Mouse (Mus musculus) limb, embryonic 14.5 days (tissue): ENCODE data around the gene Tm4sf19. TPM values are rescaled to one million over a fixed set of nuclear protein-coding genes. Genes with fewer than 3 reads are reported as not detected.

ENCODE experiments used
- ATAC-seq: fragments of 200-750 bp; cut with Nextera tagmentation; 2 replicates; pipeline ENCODE4 v1.8.0; 2017; ENCODE audit warnings: low read depth, moderate number of reproducible peaks, moderate TSS enrichment; ENCODE audit not compliant: low FRiP score
- DNase-seq: peaks from one replicate; pipeline ENCODE4 v3.0.0-alpha.2; 2015; ENCODE audit warnings: low spot score
- H3K27ac ChIP-seq: fragments of 300-500 bp; sonication (generic); replicated peaks from 2 replicates; pipeline ENCODE4 v1.5.1; 2014; ENCODE audit warnings: low read depth, mild to moderate bottlenecking, low read length, moderate library complexity, mixed read lengths
- H3K27me3 ChIP-seq: fragments of 300-500 bp; sonication (generic); 2 replicates; pipeline ENCODE4 v1.6.1; 2014; ENCODE audit warnings: low read length, mixed read lengths; ENCODE audit not compliant: control insufficient read depth, insufficient read depth
- H3K36me3 ChIP-seq: fragments of 300-500 bp; sonication (generic); 2 replicates; pipeline ENCODE4 v1.6.1; 2014; ENCODE audit warnings: mild to moderate bottlenecking, low read length, moderate library complexity, mixed read lengths; ENCODE audit not compliant: control insufficient read depth, insufficient read depth
- H3K4me1 ChIP-seq: fragments of 300-500 bp; sonication (generic); 2 replicates; pipeline ENCODE4 v1.6.1; 2014; ENCODE audit warnings: antibody characterized with exemption, low read length, mixed read lengths; ENCODE audit not compliant: control insufficient read depth, insufficient read depth
- H3K4me2 ChIP-seq: fragments of 300-500 bp; sonication (generic); replicated peaks from 2 replicates; pipeline ENCODE4 v1.6.1; 2014; ENCODE audit warnings: low read depth, mild to moderate bottlenecking, low read length, moderate library complexity; ENCODE audit not compliant: severe bottlenecking
- H3K4me3 ChIP-seq: fragments of 300-500 bp; sonication (generic); replicated peaks from 2 replicates; pipeline ENCODE4 v1.5.1; 2014; ENCODE audit warnings: low read length
- H3K9ac ChIP-seq: fragments of 300-500 bp; sonication (generic); 2 replicates; pipeline ENCODE4 v1.6.1; 2014; ENCODE audit warnings: mild to moderate bottlenecking, low read depth, low read length, moderate library complexity; ENCODE audit not compliant: severe bottlenecking
- H3K9me3 ChIP-seq: fragments of 300-500 bp; sonication (generic); 2 replicates; pipeline ENCODE4 v1.6.1; 2016; ENCODE audit warnings: low read length; ENCODE audit not compliant: control insufficient read depth
- POLR2A ChIP-seq: fragments of 200-500 bp; IDR thresholded peaks from 2 replicates; pipeline ENCODE4 v1.8.0; 2012; ENCODE audit warnings: inconsistent platforms, mild to moderate bottlenecking, moderate library complexity, borderline replicate concordance; ENCODE audit not compliant: insufficient read depth, insufficient read length; ENCODE audit errors: extremely low read depth
- WGBS: fragments of 180-500 bp; shearing (Covaris S2); extraction: QIAGEN DNeasy Blood & Tissue Kit; methylation state at CpG from one replicate; pipeline ENCODE4 v1.1.7; 2014; 5-methylcytosine and 5-hydroxymethylcytosine counted together
- polyA plus RNA-seq, 2 experiments: library from polyadenylated mRNA; depleted of rRNA in 1 of 2; stranded (reverse) in 1 of 2; unstranded in 1 of 2; fragments of >200 nt; fragmentation: Nextera tagmentation in 1 of 2; extraction: Ambion mirVana in 1 of 2; gene quantifications; 2 replicates each; pipeline versions ENCODE4 v1.2.1 to v1.2.3; 2012 to 2014

Tm4sf19 gene
- 0.10 and 0.24 TPM in 2 replicates for polyA plus RNA-seq (2012; rRNA removed)
- 0.15 TPM in 1 of 2 replicates, not detected in the other for polyA plus RNA-seq (2014; fragmentation: Nextera tagmentation; extraction: Ambion mirVana)

DNA sequence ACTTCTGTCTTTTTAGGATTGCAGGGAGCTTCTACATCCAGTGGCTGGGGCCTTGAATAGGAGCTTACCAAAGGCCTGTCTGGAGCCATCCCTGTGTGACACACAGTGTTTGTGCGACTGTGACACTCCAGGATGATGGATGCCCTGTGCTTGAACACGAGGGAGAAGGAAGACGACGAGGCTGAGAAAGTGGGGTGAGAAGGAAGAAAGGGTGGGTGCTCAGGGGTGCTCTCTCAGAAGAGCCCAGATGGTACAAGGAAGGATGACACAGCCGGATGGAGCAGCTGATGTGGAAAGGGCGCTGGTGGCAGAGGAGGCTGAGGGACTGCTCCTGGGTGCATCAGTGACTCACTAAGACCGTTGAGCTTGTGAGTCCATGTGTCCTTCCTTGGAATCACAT, at the start of gene Tm4sf19:
Gene Tm4sf19, plus strand, starts transcription at position 240 of the 400 bp plus-strand sequence.
- Histone ChIP-seq H3K4me1 (no peaks in the 10 kb centered on the region), H3K9me3 (no peaks in the 10 kb centered on the region), H3K4me3 (no peak within 1 kb of the TSS), H3K36me3 (no peaks in the 10 kb centered on the region), H3K27ac (no peak within 1 kb of the TSS), H3K27me3 (no peaks in the 10 kb centered on the region), H3K9ac (no peak within 1 kb of the TSS), H3K4me2 (no peak within 1 kb of the TSS)
- TF ChIP-seq POLR2A, result no peak
- DNase-seq (no peak), ATAC-seq (no peak)
- WGBS, result 78% methylated on average over 7 of the region's 7 CpGs

DNA sequence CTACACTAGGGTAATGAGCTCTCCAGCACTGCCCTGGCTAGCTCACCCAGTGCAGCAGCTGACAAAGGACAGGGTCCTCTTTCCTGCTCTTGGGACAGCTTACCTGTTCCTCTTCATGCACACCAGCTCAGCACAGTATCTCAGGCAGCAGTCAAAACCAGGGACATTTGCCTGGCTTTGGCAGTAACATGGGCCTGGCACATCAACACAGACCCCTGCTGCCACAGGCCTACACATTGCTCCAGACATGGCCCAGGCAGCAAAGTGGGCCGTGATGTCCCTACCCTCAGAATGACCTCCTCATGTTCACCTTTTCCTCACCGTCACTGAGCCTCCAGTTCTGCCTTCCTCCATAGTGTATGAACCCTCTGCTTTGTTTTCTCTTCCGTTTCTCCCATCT, 49.5 kb upstream of the Tm4sf19 start:
- no peak for TF ChIP-seq POLR2A

DNA sequence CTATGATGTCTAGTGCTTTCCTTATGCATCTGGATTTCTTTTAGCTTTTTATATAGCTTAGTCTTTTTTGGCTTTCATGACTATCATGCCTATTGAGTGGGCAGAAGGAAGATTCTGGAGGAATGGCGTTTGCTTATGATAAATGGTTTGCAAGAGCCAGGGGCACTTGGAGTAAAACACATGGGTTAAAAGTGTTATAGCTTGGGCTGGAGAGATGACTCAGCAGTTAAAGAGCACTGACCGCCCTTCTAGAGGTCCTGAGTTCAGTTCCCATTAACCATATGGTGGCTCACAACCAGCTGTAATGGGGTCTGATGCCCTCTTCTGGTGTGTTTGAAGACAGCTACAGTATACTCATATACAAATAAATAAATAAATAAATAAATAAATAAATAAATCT, 36.8 kb upstream of the Tm4sf19 start:
- H3K27ac ChIP-seq, result no peak overlapping the region
- WGBS, result 85% methylated on average over 2 of the region's 2 CpGs
- peaks cover 56% of the 10 kb centered on the region for H3K36me3 ChIP-seq

More for the DNA sequence above, 49.5 kb upstream of the Tm4sf19 start:
- H3K9me3 ChIP-seq, result no peaks in the 10 kb centered on the region
- no peaks in the 10 kb centered on the region for H3K4me1 ChIP-seq
- DNase-seq, result no peak
- no peaks in the 10 kb centered on the region for H3K27me3 ChIP-seq
- no peak overlapping the region for H3K27ac ChIP-seq
- WGBS, result 82% methylated on average over 3 of the region's 3 CpGs
- peaks cover 27% of the 10 kb centered on the region for H3K36me3 ChIP-seq
- no peak overlapping the region for H3K4me2 ChIP-seq
- ATAC-seq, result no peak
- no peak overlapping the region for H3K9ac ChIP-seq
- H3K4me3 ChIP-seq, result no peak overlapping the region

DNA sequence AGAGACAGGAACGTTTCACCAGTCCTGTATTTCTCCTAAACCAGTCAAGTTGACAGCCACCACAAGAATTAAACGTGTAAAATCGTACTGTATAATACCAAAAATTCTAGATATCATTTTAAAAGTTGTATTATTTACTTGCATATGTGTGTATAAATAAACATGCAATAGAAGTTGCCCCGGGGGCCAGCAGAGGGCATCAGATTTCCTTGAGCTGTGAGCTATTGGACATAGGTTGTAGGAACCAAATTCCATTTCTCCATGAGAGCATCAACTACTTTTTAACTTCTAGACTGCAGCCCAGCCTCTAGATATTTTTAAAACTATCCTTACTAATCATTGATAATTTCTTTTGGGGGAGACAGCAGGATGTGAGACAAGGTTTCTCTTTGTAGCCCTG, 29.0 kb upstream of the Tm4sf19 start:
- Histone ChIP-seq H3K27ac (no peak overlapping the region), H3K4me2 (no peak overlapping the region), H3K9ac (no peak overlapping the region), H3K4me1 (no peaks in the 10 kb centered on the region), H3K27me3 (no peaks in the 10 kb centered on the region), H3K36me3 (peaks cover 71% of the 10 kb centered on the region), H3K4me3 (no peak overlapping the region), H3K9me3 (no peaks in the 10 kb centered on the region)
- DNase-seq (no peak), ATAC-seq (no peak)
- WGBS, result 80% methylated on average over 4 of the region's 4 CpGs
- TF ChIP-seq POLR2A, result no peak

More for the DNA sequence above, 36.8 kb upstream of the Tm4sf19 start:
- no peaks in the 10 kb centered on the region for H3K9me3 ChIP-seq
- no peak overlapping the region for H3K9ac ChIP-seq
- H3K4me1 ChIP-seq, result no peaks in the 10 kb centered on the region
- H3K4me3 ChIP-seq, result no peak overlapping the region
- no peak overlapping the region for H3K4me2 ChIP-seq
- TF ChIP-seq POLR2A, result no peak
- ATAC-seq (no peak), DNase-seq (no peak)
- no peaks in the 10 kb centered on the region for H3K27me3 ChIP-seq

DNA sequence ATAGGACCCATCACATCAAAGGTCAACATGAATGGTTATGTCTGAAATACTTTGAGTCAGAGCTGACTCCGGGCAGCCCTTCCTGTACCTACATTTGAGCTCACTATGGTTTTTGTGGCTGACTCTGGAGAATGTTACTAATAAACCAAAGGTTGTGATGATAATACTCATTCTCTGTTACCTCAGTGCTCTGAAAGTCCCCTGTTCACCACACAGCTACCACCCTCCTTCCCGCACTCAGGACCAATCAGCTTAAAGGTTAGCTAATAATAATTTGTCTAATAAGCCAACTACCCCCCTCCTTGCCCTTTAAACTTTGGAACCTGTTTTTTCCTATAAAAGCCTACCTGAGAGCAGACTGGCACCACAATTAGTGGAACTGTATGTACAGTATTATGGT, 20.7 kb upstream of the Tm4sf19 start:
- WGBS, result 93% methylated on average over 2 of the region's 2 CpGs
- Histone ChIP-seq H3K9me3 (no peaks in the 10 kb centered on the region), H3K4me2 (no peak overlapping the region), H3K4me1 (no peaks in the 10 kb centered on the region), H3K36me3 (peaks cover 86% of the 10 kb centered on the region), H3K27me3 (no peaks in the 10 kb centered on the region), H3K27ac (no peak overlapping the region), H3K9ac (no peak overlapping the region), H3K4me3 (no peak overlapping the region)
- DNase-seq, result no peak
- no peak for ATAC-seq
- no peak for TF ChIP-seq POLR2A

DNA sequence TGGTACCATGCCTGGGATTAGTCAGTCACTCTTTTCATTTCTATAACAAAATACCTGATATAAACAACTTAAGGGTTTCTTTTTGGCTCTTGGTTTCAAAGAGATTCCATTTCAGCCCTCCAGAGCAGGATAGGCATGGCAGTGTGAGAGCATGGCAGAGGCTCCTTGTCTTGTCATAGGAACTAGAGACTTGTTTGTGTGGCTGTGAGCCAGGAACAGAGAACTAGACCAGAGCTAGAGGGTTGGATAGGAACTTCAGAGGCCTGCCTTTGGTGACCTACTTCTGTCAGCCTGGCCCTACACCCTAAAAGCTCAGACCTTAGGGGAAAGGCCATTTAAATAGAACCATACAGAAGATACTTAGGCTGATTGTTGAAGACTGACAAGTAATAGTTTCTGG, 17.4 kb upstream of the Tm4sf19 start:
- DNase-seq (no peak), ATAC-seq (no peak)
- no peaks in the 10 kb centered on the region for H3K27me3 ChIP-seq
- H3K9ac ChIP-seq, result no peak overlapping the region
- peaks cover 86% of the 10 kb centered on the region for H3K36me3 ChIP-seq
- no peak overlapping the region for H3K27ac ChIP-seq
- H3K4me2 ChIP-seq, result no peak overlapping the region
- no peaks in the 10 kb centered on the region for H3K4me1 ChIP-seq
- no peak overlapping the region for H3K4me3 ChIP-seq
- TF ChIP-seq POLR2A, result no peak
- no peaks in the 10 kb centered on the region for H3K9me3 ChIP-seq
